8 mouse cellular contexts compared by ENCODE assay signal in genomic region chr16:35984471-35984870, GRCm38 (mm10). TPM values are rescaled to one million over a fixed set of nuclear protein-coding genes. Genes with fewer than 3 reads are reported as not detected.
A peak's percentile ranks its signal among the peaks of the same experiment; 100 is the strongest.
DNase-seq lines count a peak whose midpoint lies in the region; ATAC-seq lines count a peak whose summit lies in the region.

No protein-coding gene starts in this region.

- no peak overlapping the region for H3K9ac ChIP-seq in heart, embryonic 15.5 days
- H3K9ac ChIP-seq in hindbrain, embryonic 14.5 days, result peak overlapping the region; percentile 86; the same call in 1 of the 2 replicates
- H3K9ac ChIP-seq in midbrain, embryonic 16.5 days (ENCODE audit: low read depth, low read length), result no peak overlapping the region

- no peaks in the 10 kb centered on the region for H3K36me3 ChIP-seq in heart, embryonic 15.5 days
- H3K36me3 ChIP-seq in hindbrain, embryonic 14.5 days (replicated peaks; ENCODE audit: control insufficient read depth, insufficient read depth), result no peaks in the 10 kb centered on the region
- H3K36me3 ChIP-seq in midbrain, embryonic 16.5 days (ENCODE audit: control insufficient read depth, insufficient read depth, low read length), result no peaks in the 10 kb centered on the region

- peaks cover 12% of the 10 kb centered on the region for H3K4me1 ChIP-seq in heart, embryonic 15.5 days (replicated peaks)
- H3K4me1 ChIP-seq in hindbrain, embryonic 14.5 days (replicated peaks; ENCODE audit: control insufficient read depth, insufficient read depth, low read length), result peaks cover 11% of the 10 kb centered on the region
- peaks cover 17% of the 10 kb centered on the region for H3K4me1 ChIP-seq in midbrain, embryonic 16.5 days (ENCODE audit: control insufficient read depth, insufficient read depth, low read length)

- H3K9me3 ChIP-seq in heart, embryonic 15.5 days (replicated peaks), result no peaks in the 10 kb centered on the region
- no peaks in the 10 kb centered on the region for H3K9me3 ChIP-seq in hindbrain, embryonic 14.5 days (ENCODE audit: control insufficient read depth, low read length)
- no peaks in the 10 kb centered on the region for H3K9me3 ChIP-seq in midbrain, embryonic 16.5 days (replicated peaks; ENCODE audit: control insufficient read depth, low read length, poor library complexity, severe bottlenecking)

- peak overlapping the region; percentile 95 for H3K4me3 ChIP-seq in heart, embryonic 15.5 days
- peak overlapping the region; percentile 74 for H3K4me3 ChIP-seq in hindbrain, embryonic 14.5 days (replicated peaks; ENCODE audit: low read length)
- H3K4me3 ChIP-seq in midbrain, embryonic 16.5 days (ENCODE audit: low read depth, low read length), result peak overlapping the region; percentile 91

- H3K27me3 ChIP-seq in heart, embryonic 15.5 days, result no peaks in the 10 kb centered on the region
- H3K27me3 ChIP-seq in hindbrain, embryonic 14.5 days (ENCODE audit: control insufficient read depth, insufficient read depth, low read length), result no peaks in the 10 kb centered on the region
- H3K27me3 ChIP-seq in midbrain, embryonic 16.5 days (ENCODE audit: control insufficient read depth, insufficient read depth, low read depth, low read length), result no peaks in the 10 kb centered on the region

- 33% methylated on average over 3 of the region's 3 CpGs for WGBS in heart, embryonic 15.5 days
- WGBS in hindbrain, embryonic 14.5 days, result 64% methylated on average over 3 of the region's 3 CpGs
- WGBS in midbrain, embryonic 16.5 days, result 63% methylated on average over 3 of the region's 3 CpGs

- no peak for ATAC-seq in heart, embryonic 15.5 days (replicated peaks; ENCODE audit: insufficient number of reproducible peaks, insufficient read depth, low FRiP score, low read depth)
- ATAC-seq in hindbrain, embryonic 14.5 days (ENCODE audit: low FRiP score), result no peak
- ATAC-seq in midbrain, embryonic 16.5 days, result no peak
- no peak for ATAC-seq in inflammation-experienced regulatory T-cells, adult 6 months

- DNase-seq in heart, postnatal 4 days, result no peak
- DNase-seq in ZHBTc4 (ENCODE audit: low read depth, low spot score), result peak; percentile 22
- DNase-seq in hindbrain, embryonic 14.5 days (ENCODE audit: low spot score), result no peak
- no peak for DNase-seq in B cell, adult 2 months
- DNase-seq in retina, postnatal 1 day, result no peak

- H3K27ac ChIP-seq in heart, embryonic 15.5 days, result peak overlapping the region; percentile 100; the same call in 1 of the 2 replicates
- no peak overlapping the region for H3K27ac ChIP-seq in hindbrain, embryonic 14.5 days
- H3K27ac ChIP-seq in midbrain, embryonic 16.5 days (ENCODE audit: low read length), result no peak overlapping the region

- peak overlapping the region; percentile 83 for H3K4me2 ChIP-seq in heart, embryonic 15.5 days
- H3K4me2 ChIP-seq in hindbrain, embryonic 14.5 days (replicated peaks), result peak overlapping the region; percentile 60
- peak overlapping the region; percentile 70 for H3K4me2 ChIP-seq in midbrain, embryonic 16.5 days (ENCODE audit: low read length)

RNA-seq across cellular contexts. Expression of gene Kpna1, which starts 5.9 kb away (rescaled TPM):
- 38.0 and 39.1 TPM in 2 replicates for polyA plus RNA-seq in heart, embryonic 15.5 days (2015; fragmentation: Nextera tagmentation; extraction: Ambion mirVana)
- 100 to 1,000 TPM; 105 to 108 TPM for total RNA-seq in heart, postnatal 4 days (2021)
- 90.4 and 105 TPM in 2 replicates for polyA plus RNA-seq in hindbrain, embryonic 14.5 days (2014; fragmentation: Nextera tagmentation; extraction: Ambion mirVana)
- polyA plus RNA-seq in midbrain, embryonic 16.5 days (2015; fragmentation: Nextera tagmentation; extraction: Ambion mirVana), result 85.1 and 91.0 TPM in 2 replicates
- 10 to 100 TPM; 39.8 to 41.2 (median 40.9) TPM for polyA plus RNA-seq in inflammation-experienced regulatory T-cells, adult 6 months (2017; shearing (Covaris generic))

RNA-seq across cellular contexts. Expression of gene Dtx3l, which starts 45.5 kb away (rescaled TPM):
- polyA plus RNA-seq in heart, embryonic 15.5 days (2015; fragmentation: Nextera tagmentation; extraction: Ambion mirVana), result 5.5 and 8.0 TPM in 2 replicates
- total RNA-seq in heart, postnatal 4 days (2021), result 10 to 100 TPM in 1 of 2 experiments, 1 to 10 TPM in 1; 9.5 to 10.3 TPM
- 1.2 and 1.7 TPM in 2 replicates for polyA plus RNA-seq in hindbrain, embryonic 14.5 days (2014; fragmentation: Nextera tagmentation; extraction: Ambion mirVana)
- 1.3 and 1.4 TPM in 2 replicates for polyA plus RNA-seq in midbrain, embryonic 16.5 days (2015; fragmentation: Nextera tagmentation; extraction: Ambion mirVana)
- polyA plus RNA-seq in inflammation-experienced regulatory T-cells, adult 6 months (2017; shearing (Covaris generic)), result 10 to 100 TPM; 47.2 to 59.8 (median 52.9) TPM

RNA-seq across cellular contexts. Expression of gene Parp9, which starts 46.2 kb away (rescaled TPM):
- polyA plus RNA-seq in heart, embryonic 15.5 days (2015; fragmentation: Nextera tagmentation; extraction: Ambion mirVana), result 8.4 and 11.1 TPM in 2 replicates
- 10 to 100 TPM; 12.4 to 14.0 TPM for total RNA-seq in heart, postnatal 4 days (2021)
- polyA plus RNA-seq in hindbrain, embryonic 14.5 days (2014; fragmentation: Nextera tagmentation; extraction: Ambion mirVana), result 2.2 and 2.6 TPM in 2 replicates
- 1.8 TPM in 2 replicates for polyA plus RNA-seq in midbrain, embryonic 16.5 days (2015; fragmentation: Nextera tagmentation; extraction: Ambion mirVana)
- polyA plus RNA-seq in inflammation-experienced regulatory T-cells, adult 6 months (2017; shearing (Covaris generic)), result 10 to 100 TPM; 62.4 to 76.7 (median 76.5) TPM

RNA-seq across cellular contexts. Expression of gene Wdr5b, which starts 56.5 kb away (rescaled TPM):
- 6.0 and 6.8 TPM in 2 replicates for polyA plus RNA-seq in heart, embryonic 15.5 days (2015; fragmentation: Nextera tagmentation; extraction: Ambion mirVana)
- total RNA-seq in heart, postnatal 4 days (2021), result 1 to 10 TPM; 5.9 to 6.1 TPM
- 12.9 and 13.7 TPM in 2 replicates for polyA plus RNA-seq in hindbrain, embryonic 14.5 days (2014; fragmentation: Nextera tagmentation; extraction: Ambion mirVana)
- 13.0 and 14.7 TPM in 2 replicates for polyA plus RNA-seq in midbrain, embryonic 16.5 days (2015; fragmentation: Nextera tagmentation; extraction: Ambion mirVana)
- 1 to 10 TPM; 7.2 to 9.7 (median 7.3) TPM for polyA plus RNA-seq in inflammation-experienced regulatory T-cells, adult 6 months (2017; shearing (Covaris generic))
